Mouse (Mus musculus): ENCODE data around the gene Tbc1d23.
A peak's percentile ranks its signal among the peaks of the same experiment; 100 is the strongest.

Tbc1d23 gene

DNA sequence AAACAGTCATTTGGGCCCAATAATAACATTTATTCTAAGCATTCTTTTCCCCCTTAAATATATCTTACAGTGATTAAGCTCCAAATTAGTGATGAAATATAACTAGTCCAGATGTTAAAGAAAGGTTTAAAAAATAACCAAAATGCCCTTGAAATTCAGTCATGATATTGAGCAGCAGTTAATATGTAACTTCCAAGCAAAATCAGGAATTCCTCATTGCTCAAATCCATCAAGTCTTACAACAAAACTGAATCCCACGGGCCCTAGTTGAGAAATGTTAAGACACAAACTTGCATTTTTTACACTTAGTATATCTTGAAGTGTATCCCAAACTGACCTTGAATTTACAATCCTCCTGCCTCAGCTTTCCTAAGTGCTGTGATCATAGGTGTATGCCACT is 67.6 kb downstream of the Tbc1d23 start:
- no peak for DNase-seq (ENCODE audit: low read depth, low spot score)

DNA sequence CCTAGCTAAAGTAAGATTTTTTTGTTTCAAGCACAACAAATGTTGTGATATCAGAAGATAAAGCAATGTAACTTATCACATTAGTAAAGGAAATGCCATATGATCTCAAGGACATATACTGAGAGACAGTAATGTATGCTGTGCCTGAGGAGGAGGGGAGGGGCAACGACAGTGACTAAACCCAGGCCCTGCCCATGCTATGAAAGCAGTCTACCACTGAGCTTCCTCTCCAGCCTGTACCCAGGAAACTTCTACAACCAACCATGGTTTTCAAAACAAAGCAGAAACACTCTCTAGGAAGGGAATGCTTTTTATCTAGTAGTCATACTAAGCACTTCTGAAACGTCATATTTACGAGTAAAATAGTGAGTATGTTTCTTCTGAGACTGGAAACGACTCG is 68.5 kb downstream of the Tbc1d23 start:
- no peak for DNase-seq (ENCODE audit: low read depth, low spot score)

DNA sequence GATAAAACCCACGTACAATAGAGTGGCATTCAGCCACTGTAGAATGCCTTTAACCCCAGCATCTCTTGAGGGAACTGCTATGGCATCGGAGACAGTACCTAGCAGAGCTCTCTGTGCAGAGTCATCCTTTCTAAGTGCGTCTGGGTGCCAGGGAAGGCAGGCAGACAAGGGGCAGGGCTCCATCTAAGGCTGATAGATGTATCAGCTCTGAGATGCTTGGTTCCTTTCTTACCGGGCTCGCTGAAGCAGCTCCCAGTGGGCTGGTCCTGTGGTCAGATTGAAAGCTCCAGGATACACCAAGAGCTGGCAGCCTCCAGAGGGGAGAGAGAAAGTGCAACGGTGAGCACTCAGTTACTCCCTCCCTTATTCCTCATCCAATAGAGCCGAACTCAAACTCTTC is 71.5 kb downstream of the Tbc1d23 start:
- DNase-seq (ENCODE audit: low read depth, low spot score), result no peak

DNA sequence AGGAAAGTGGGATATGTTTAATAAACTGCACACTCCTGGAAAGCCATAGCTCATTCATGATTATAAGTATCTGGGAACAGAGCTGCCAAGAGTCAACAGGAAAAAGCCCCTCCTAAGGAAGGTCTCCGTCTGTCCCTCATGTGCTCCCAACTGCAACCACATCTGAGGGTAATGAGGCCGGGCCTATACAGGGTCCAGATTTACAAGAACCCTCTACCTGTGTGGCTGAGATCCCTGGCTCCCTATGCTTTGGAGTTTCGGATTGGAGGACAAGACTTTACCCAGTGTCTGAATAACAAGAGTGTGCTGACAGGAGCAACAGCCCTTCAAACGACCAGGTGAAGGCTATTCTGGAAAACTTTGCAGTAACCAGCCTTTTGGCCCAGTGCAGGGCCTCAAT is 73.6 kb downstream of the Tbc1d23 start:
- no peak for DNase-seq (ENCODE audit: low read depth, low spot score)

DNA sequence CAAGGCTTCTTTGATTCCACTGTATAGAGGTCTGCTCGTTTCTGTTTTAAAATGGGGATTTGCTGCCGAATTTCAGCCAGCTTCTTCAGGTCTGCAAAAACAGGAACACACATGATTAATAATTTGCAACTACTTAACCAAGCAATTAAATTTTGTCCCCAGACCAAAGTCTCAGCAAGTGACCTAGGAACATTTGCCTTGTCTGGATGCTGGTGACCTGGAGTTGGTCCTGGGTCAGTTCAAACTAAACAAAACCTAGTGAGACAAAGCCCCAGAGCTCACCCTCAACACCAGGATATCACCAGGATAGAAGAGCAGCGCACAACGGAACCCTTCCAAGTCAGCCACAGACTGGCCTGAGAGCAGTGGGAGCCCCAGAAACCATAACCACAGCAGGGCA is 74.2 kb downstream of the Tbc1d23 start:
- no peak for DNase-seq (ENCODE audit: low read depth, low spot score)

DNA sequence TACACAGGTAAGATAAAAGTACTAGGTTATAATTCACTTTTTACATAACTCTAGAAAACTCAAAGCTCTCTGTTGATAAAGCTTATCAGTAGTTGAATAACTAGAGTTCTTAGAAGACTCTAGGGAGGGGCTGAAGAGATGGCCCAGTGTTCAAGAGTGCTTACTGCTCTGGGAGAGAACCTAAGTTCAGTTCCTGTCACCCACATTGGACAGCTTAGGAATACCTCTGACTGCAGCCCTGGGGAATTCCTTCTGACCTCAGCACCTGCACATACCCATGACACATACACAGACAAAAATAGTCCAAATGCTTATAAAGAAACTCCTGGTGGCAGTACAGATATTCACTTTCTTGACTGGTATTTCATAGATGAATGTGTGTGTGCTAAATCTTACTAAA is 75.4 kb downstream of the Tbc1d23 start:
- no peak for DNase-seq (ENCODE audit: low read depth, low spot score)

DNA sequence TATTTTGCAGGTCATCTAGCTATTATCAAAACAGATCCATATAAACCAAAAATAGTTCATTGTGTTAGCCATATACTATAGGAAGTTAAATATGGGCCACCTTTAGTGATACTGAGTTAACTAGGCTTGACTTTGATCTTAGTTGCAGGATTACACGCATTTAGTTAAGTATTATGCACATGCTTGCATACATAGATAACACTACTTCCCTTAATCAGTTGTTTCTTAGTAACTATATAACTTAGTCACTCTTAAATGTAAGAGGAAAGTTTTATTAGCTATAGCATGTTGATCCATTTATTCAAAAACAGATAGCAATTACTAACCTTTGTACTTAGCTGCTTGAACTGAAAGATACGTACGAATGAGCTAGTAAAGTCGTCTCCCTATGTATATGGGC is 79.9 kb downstream of the Tbc1d23 start:
- no peak for DNase-seq (ENCODE audit: low read depth, low spot score)

DNA sequence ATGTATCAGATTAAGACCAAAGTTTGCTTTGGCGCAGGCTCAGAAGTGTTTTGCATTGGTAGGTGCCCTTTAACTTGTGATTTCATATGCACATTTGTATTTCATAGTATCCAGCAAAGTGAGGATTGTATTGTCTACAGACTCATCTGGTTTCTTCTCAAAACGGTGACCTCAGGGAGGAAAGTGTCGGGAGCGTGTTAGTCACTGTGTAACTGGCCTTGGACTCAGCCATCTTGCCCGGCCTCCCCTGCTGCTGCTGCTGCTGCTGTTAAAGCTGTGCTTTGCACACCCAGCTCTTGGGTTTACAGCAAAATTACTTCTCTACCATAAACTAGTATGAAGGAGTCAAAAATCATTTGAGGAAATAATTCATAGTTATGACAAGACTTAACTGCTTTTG is 86.6 kb downstream of the Tbc1d23 start:
- DNase-seq (ENCODE audit: low read depth, low spot score), result no peak

DNA sequence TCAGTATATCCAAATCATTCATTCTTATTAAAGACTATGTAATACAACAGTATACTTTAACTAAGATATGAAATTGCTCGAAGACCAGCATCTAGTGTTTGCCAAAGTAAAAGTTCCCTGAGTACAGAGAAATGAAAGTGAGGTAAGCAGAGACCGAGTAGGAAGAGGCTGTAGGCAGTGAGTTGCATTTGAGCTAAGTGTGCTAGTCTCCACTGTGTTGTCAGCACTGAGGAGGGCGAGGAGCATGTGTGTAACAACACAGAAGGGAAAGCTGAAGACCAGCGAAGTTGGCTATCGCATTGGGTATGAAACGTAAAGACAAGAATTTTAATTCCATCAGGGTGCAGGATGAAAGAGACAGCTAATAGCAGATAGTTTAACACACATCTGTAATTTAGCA is 97.7 kb downstream of the Tbc1d23 start:
- no peak for DNase-seq (ENCODE audit: low read depth, low spot score)

DNA sequence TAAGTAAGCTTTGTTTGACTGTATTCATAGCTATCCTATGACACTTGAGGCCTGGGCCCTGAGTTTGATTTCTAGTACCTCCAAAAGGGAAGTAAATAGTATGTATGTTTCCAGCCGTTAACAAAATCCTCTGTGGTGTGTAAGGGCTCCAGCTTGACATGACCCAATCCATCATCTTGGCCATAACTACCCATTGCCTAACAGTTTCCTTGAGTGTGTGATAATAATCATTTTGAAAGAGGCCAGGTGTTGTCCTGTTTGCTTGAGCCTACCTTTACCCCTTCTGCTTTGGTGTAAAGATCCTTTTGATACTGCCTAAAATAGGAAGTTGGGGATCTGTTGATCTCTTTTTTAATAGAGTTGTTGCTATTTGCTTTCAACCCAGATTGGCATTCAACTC is 99.0 kb downstream of the Tbc1d23 start:
- DNase-seq (ENCODE audit: low read depth, low spot score), result no peak

DNA sequence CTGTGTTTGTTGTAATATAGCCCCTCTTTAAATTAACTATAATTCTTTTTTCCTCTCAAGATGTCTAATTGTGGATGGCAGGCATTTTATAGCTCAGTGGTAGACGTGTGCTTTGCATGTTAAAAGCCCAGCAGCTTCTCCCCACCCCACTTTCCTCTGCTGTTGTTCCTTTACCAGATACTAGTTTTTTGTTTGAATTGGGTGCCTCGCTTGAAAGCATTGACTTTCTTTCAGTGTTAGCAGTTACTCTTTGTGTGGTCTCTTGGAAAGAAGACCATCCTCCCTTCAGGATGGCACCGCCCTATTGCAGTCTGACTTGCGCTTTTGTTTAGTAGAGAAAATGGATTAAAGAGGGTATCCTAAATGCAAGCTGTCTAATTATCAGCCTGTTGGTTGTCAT is 99.8 kb downstream of the Tbc1d23 start:
- peak; percentile 68 for DNase-seq (ENCODE audit: low read depth, low spot score)

DNA sequence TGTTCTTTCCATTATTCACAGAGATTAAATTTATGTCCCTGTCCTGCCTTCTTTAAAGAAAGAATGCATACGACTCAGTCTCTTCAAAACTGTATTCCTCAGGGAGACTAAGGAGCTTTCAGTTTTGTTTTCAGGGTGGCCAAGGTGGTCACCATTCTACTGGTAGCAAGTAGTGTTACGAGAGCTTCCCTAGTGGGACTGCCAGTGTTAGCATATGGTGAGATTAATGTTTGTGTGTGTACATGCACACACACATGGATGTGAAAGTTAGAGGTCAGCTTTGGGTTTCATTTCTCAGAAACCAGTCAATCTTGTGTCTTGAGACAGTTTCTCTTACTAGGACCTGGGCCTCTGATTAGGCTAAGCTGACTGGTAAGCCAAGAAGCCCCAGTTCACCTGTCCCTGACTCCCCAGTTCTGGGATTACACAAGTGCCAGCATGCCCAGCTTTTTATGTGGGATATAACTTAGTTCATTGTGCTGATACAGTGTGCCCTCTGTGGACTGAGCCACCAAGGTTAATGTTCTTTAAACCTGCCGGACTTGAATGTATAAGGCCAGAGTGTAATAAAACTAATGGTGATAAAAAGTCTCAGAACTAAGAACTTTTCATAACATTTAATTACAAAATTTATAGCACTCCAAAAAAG is 100.4 kb downstream of the Tbc1d23 start:
- DNase-seq (ENCODE audit: low read depth, low spot score), result no peak

DNA sequence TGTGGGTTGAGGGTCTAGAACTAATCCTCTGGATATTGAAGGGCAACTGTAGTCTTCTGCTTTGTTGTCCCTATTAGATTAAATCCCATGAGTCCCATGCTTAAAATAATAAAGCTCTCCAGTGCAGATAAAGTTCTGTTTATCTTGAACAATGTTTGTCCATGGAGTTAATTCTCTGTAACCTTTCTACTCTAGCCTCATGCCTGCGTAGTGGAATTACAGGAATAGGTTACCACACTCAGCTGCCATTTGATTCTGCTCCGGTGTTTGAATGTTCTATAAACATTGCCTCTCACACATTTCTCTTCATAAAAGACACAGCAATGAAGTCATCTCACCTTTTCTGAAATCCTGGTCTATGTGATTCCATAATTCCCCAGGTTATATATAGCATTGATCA is 103.5 kb downstream of the Tbc1d23 start:
- no peak for DNase-seq (ENCODE audit: low read depth, low spot score)

DNA sequence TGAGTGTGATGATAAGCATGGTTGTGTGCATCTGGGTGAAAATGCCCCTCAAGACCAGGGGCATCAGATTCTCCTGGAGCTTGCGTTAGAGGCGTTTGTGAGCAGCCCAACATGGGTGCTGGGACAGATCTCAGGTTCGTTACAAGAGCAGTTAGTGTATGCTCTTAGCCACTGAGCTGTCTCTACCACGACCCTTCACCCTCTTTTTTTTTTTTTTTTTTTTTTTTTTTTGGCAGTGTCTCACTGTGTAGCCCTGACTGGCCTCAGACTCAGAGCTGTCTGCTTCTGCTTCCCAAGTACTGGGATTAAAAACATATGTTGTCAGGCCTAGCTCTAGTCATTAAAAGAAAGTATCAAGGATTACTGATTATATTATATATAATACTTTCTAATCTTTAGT is 105.0 kb downstream of the Tbc1d23 start:
- DNase-seq (ENCODE audit: low read depth, low spot score), result no peak

DNA sequence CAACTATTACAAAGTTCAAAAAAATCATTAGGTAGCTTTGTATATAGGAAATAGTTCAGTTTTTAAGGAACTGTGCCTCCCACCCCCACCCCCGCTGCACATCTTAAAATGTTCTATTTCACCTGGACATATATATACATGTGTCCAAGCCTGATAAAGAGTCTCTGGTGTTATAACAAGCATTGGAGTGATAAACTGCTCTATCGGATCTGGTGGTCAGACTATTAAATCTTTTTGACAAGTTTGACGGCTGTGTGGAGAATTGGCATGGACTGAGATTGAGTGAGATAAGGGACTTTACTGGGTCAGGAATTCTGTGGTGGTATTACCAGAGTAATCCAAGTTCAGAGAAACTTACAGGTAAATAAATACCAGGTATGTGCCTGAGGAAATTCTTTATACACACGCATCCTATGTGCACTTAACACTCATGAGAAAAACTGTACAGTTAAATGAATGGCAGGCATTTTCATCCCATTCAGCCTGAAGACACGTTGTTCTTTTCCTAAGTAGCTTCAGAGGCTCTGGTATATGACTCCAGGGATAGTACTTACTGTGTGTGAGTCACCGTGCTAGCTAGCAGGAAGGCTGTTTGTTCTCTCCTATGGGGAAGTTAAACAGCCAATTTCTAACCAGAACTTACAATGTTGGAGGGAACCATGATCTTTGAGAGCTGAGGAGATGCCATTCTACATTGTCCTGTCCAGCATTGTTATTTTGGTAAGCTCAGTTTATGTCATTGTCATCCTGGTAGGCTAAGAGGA is 108.4 kb downstream of the Tbc1d23 start:
- DNase-seq (ENCODE audit: low read depth, low spot score), result no peak

DNA sequence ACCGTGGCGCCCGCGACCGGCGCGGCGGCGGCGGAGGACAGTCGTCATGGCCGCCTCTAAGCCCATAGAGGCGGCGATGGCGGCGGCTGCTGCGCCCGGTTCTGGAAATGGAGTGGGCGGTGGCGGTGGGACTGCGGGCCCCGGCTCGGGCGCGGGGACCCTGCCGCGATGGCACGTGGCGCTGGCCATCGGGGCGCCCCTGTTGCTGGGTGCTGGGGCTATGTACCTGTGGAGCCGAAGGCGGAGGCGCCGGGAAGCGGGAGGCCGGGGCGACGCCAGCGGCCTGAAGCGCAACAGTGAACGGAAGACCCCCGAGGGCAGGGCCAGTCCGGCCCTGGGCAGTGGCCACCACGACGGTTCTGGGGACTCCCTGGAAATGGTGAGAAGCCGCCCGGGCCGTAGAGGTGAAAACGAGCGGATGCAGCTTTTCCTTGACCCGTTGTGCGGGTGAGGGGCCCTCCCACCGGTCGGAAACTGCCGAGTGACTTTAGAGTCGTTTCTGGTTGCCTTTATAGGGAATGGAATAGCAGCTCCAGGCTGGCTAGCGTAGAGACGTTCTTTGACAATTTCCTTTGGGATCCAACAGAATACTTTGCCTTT is 109.4 kb downstream of the Tbc1d23 start:
- DNase-seq (ENCODE audit: low read depth, low spot score), result peak; percentile 54

DNA sequence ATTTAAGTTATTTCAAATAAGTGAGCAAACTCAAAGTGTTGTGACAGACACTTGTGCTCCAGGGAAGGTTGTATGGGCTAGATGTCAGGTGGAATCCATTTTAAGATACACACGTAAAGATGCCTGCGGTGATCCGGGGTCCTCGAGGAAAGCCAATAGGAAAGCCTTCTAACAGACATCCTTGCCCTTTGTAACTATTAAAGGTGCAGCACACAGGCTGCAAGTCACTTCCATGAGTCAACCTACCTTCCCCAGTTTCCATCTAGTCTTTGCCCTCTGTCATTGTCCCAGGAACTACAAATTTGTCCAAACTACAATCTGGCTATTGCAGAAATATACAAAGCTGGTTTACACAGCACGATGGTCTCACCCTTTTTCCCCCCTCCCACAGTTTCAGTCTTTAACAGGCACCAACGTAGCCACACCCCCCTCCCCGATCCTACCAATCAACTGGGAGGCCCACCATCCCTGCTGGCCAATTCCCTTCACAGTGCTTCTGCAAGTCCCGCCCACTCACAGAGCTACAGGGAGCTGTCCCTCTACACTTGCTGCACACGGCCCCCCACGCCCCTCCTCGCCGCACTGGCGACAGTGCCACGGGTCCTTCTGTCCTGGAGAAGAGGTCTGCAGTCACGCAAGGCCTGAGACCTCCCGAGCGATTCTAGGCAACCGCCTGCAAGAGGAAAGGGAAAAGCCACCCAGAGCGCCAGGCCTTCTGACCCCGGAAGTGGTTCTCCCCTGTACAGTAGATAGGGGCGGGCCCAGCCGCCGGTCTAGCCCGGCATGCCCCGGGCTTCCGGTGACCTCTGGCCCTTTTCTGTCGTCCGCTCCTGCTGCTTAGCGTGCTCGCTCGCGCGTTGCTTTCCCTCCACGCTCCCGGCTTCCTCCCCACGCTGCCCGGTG is 110.1 kb downstream of the Tbc1d23 start, which contains the start of gene Tomm70a:
Gene Tomm70a, plus strand, starts transcription at position 791 of the 903 bp plus-strand sequence.
- DNase-seq (ENCODE audit: low read depth, low spot score), result peak; percentile 98
